Mouse (Mus musculus): ENCODE measurements around the gene Pnliprp2. TPM values are rescaled to one million over a fixed set of nuclear protein-coding genes. Genes with fewer than 3 reads are reported as not detected.

Pnliprp2 gene
- polyA plus RNA-seq, 1 experiment from 2014 or later: not detected

- Histone ChIP-seq H3K4me2 (no peak overlapping the region), H3K4me3 (no peak overlapping the region), H3K36me3 (replicated peaks) (no peaks in the 10 kb centered on the region), H3K4me1 (no peaks in the 10 kb centered on the region), H3K27ac (no peak overlapping the region), H3K27me3 (replicated peaks) (no peaks in the 10 kb centered on the region), H3K9ac (no peak overlapping the region), H3K9me3 (no peaks in the 10 kb centered on the region)
- no peak for ATAC-seq (replicated peaks)
- WGBS: 73% methylated on average over 2 of the region's 2 CpGs
Observed at GRCm38 (mm10) chr19:58751504-58751903, 8.0 kb upstream of the Pnliprp2 start.

DNA sequence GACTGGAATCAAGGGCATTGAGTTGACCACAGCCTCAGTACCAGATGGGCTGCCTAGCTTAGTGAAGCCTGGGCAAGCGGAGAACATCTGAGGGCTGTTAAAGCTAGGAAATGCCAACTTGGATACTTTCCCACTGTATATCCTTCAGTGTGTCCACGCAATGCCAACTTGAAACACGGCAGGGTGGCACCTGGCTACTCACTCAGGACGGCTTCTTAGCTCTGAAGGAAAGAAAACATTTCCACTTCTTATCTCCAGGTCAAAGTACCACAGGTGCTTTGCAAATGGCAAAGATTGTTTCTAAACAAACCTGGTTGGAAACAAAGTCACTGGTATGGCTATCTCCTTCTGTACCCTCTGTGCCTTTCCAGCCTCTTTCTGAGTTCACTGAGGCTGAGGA is 648 bp upstream of the Pnliprp2 start:
- H3K4me2 ChIP-seq: no peak overlapping the region
- H3K9ac ChIP-seq: no peak overlapping the region
- no peak overlapping the region for H3K4me3 ChIP-seq
- WGBS: 94% methylated on average over 4 of the region's 4 CpGs
- H3K4me1 ChIP-seq: no peaks in the 10 kb centered on the region
- H3K27ac ChIP-seq: no peak overlapping the region
- H3K36me3 ChIP-seq (replicated peaks): no peaks in the 10 kb centered on the region
- no peaks in the 10 kb centered on the region for H3K9me3 ChIP-seq
- ATAC-seq (replicated peaks): no peak
- no peaks in the 10 kb centered on the region; the same call in 1 of the 2 replicates for H3K27me3 ChIP-seq (replicated peaks)

DNA sequence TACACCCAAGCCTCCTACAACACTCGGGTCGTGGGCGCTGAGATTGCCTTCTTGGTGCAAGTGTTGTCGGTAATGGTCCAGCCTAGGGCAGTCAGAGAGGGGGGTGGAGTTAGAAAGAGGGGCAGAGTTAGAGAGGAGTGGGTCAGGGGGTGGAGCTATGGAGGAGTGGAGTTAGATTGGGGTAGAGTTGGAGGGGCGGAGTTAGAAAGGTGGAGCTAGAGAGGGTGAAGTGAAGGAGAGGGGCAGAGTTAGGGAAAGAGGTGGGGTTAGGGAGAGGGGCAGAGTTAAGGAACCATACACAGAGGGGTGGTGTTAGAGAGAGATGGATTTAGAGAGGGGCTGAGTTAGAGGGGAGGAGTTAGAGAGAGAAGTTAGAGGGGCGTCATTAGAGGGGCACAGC is 2.8 kb downstream of the Pnliprp2 start:
- Histone ChIP-seq H3K4me3 (no peak overlapping the region), H3K4me2 (no peak overlapping the region), H3K27me3 (replicated peaks) (no peaks in the 10 kb centered on the region; the same call in 1 of the 2 replicates), H3K9me3 (no peaks in the 10 kb centered on the region), H3K27ac (no peak overlapping the region), H3K4me1 (no peaks in the 10 kb centered on the region), H3K36me3 (replicated peaks) (no peaks in the 10 kb centered on the region), H3K9ac (no peak overlapping the region)
- 28% methylated on average over 6 of the region's 6 CpGs for WGBS
- 0 out of 2 replicates have a peak, but pooled peaks have one; percentile 30 for ATAC-seq (replicated peaks)

GRCm38 (mm10) chr19:58762848-58763541 is 3.5 kb downstream of the Pnliprp2 start:
- no peaks in the 10 kb centered on the region for H3K36me3 ChIP-seq (replicated peaks)
- H3K9me3 ChIP-seq: no peaks in the 10 kb centered on the region
- H3K4me1 ChIP-seq: no peaks in the 10 kb centered on the region
- H3K4me2 ChIP-seq: no peak overlapping the region; the same call in 1 of the 2 replicates
- no peak overlapping the region for H3K27ac ChIP-seq
- 17% methylated on average over 12 of the region's 12 CpGs for WGBS
- no peaks in the 10 kb centered on the region; the same call in 1 of the 2 replicates for H3K27me3 ChIP-seq (replicated peaks)
- peak; percentile 74 for ATAC-seq (replicated peaks)
- no peak overlapping the region for H3K4me3 ChIP-seq
- H3K9ac ChIP-seq: no peak overlapping the region

DNA sequence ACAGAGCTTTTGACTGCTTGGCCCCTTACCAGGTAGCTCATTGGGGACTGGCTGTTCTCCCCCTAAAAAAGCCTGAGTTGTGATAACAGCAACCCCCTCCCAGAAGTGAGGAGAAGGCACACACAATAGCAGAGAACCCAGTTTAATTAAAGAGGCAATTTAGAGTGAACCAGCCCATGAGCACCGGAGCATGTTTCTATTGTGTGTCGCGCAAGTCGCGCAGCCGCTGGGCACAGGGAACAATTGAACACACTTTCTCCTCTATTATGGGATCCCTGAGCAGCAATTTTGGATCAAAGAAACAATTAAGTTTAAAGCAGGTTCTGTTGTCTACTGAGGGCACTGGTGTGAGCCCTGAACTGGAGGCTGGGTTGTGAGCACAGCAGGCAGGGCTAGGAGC is 7.8 kb downstream of the Pnliprp2 start:
- no peaks in the 10 kb centered on the region; the same call in 1 of the 2 replicates for H3K27me3 ChIP-seq (replicated peaks)
- H3K9ac ChIP-seq: no peak overlapping the region
- H3K36me3 ChIP-seq (replicated peaks): no peaks in the 10 kb centered on the region
- WGBS: 22% methylated on average over 6 of the region's 6 CpGs
- H3K9me3 ChIP-seq: no peaks in the 10 kb centered on the region
- H3K4me1 ChIP-seq: no peaks in the 10 kb centered on the region
- H3K4me2 ChIP-seq: no peak overlapping the region
- no peak overlapping the region for H3K4me3 ChIP-seq
- H3K27ac ChIP-seq: no peak overlapping the region
- no peak for ATAC-seq (replicated peaks)

- no peaks in the 10 kb centered on the region for H3K9me3 ChIP-seq
- no peaks in the 10 kb centered on the region for H3K27me3 ChIP-seq (replicated peaks)
- WGBS: 81% methylated on average over 5 of the region's 5 CpGs
- no peak overlapping the region for H3K4me3 ChIP-seq
- no peaks in the 10 kb centered on the region for H3K36me3 ChIP-seq (replicated peaks)
- no peak for ATAC-seq (replicated peaks)
- no peaks in the 10 kb centered on the region; the same call in 1 of the 2 replicates for H3K4me1 ChIP-seq
- H3K27ac ChIP-seq: no peak overlapping the region
- H3K4me2 ChIP-seq: no peak overlapping the region
- no peak overlapping the region for H3K9ac ChIP-seq
Observed at GRCm38 (mm10) chr19:58776461-58776860, 16.9 kb downstream of the Pnliprp2 start.

DNA sequence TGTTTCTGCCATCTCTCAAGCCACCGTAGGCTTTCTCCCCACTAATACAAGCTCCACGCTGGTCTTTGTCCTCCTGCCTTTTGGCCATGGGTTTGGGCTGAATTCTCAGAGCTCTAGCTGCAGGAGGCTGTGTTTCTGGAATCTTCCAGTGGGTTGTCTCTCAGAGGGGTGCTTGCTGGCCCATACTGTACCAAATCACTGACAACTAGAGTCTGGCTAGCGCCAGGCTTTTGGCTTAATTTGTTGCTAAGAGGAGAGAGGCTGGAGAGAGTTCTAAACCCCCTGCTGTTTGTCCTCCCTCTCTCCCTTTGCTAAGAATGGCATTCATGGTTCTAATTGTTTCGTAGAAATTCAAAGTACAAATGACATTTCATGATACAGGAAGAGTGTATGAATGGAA is 22.0 kb downstream of the Pnliprp2 start:
- no peak for ATAC-seq (replicated peaks)
- Histone ChIP-seq H3K27me3 (replicated peaks) (no peaks in the 10 kb centered on the region), H3K4me2 (no peak overlapping the region), H3K4me1 (peaks cover 11% of the 10 kb centered on the region), H3K4me3 (no peak overlapping the region), H3K27ac (peak overlapping the region; percentile 17; the same call in 1 of the 2 replicates), H3K9me3 (no peaks in the 10 kb centered on the region), H3K36me3 (replicated peaks) (no peaks in the 10 kb centered on the region), H3K9ac (no peak overlapping the region)
- 24% methylated on average over 4 of the region's 4 CpGs for whole genome bisulfite sequencing

DNA sequence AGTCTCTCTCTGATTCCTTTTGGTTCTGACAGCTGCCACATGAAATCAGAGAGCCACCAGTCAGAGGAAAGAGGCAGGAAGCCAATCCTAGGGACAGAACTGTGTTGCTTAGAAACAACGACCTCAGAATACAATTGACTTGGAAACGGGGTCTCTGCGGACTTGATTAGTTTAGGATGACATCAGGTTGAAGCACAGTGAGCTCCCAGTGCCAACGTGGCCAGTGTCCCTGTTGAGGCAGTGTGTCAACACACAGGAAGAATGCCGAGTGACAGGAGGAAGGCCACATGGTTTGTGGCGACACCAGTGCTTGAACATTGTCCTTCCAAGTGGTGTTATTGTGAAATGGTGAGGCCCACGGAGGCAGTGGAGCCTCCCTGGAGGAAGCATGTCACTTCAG is 24.4 kb downstream of the Pnliprp2 start:
- Histone ChIP-seq H3K27me3 (replicated peaks) (no peaks in the 10 kb centered on the region), H3K4me1 (peaks cover 11% of the 10 kb centered on the region), H3K9me3 (no peaks in the 10 kb centered on the region), H3K36me3 (replicated peaks) (no peaks in the 10 kb centered on the region), H3K4me3 (no peak overlapping the region), H3K9ac (no peak overlapping the region), H3K27ac (peak overlapping the region; percentile 60; the same call in 1 of the 2 replicates), H3K4me2 (no peak overlapping the region)
- ATAC-seq (replicated peaks): peak; percentile 74
- WGBS: 27% methylated on average over 7 of the region's 7 CpGs

DNA sequence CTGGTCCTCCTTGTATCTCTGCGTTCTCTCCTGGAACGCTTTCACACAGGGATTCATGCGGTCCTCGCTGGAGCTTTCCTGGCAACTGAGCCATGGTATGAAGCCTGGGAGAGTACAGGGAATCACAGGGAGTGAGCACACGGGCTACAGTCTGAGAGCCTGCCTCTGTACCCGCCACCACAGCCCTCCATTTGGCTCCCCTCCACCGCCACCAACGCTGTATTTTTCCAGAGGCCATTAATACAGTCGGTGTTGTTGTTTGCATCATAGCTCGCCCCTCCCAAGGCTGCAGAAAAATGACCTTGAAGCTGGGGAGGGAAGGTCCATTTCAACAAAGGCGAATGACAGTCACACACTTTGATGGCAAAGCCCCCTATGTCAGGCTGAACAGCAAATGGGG is 29.7 kb downstream of the Pnliprp2 start:
- ATAC-seq (replicated peaks): no peak; the same call in 1 of the 2 replicates
- WGBS: 69% methylated on average over 11 of the region's 11 CpGs

DNA sequence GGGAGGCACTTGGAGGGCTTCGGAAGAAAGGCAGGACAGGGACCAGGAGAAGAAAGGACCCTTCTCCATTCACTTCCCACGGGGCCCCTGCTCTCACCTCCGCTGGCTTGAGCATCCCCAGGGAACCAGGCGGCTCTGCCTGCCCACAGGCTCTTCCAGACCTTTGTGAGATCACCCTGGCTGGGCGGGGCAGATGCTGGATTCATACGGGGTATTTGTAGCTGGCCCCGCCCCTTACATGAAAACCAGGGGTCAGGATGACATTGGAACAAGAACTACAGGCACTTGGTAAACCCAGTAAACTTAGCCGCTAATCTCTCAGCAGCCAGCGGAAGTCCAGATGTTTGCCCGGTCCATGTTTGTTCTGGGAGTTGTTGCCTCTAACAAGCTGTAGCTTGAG is 34.8 kb downstream of the Pnliprp2 start, which contains the start of gene 1700019N19Rik:
TSS of gene 1700019N19Rik (minus strand) at position 178 of the 400 bp plus-strand sequence.
- peak within 1 kb of the TSS; percentile 32; the same call in 1 of the 2 replicates for H3K27ac ChIP-seq
- ATAC-seq (replicated peaks): no peak
- 42% methylated on average over 10 of the region's 10 CpGs for WGBS

More for the DNA sequence above, 29.7 kb downstream of the Pnliprp2 start:
- no peaks in the 10 kb centered on the region for H3K9me3 ChIP-seq
- no peaks in the 10 kb centered on the region for H3K27me3 ChIP-seq (replicated peaks)
- H3K4me1 ChIP-seq: no peaks in the 10 kb centered on the region; the same call in 1 of the 2 replicates
- H3K27ac ChIP-seq: peak overlapping the region; percentile 10
- no peak overlapping the region for H3K9ac ChIP-seq
- H3K4me3 ChIP-seq: no peak overlapping the region
- H3K36me3 ChIP-seq (replicated peaks): no peaks in the 10 kb centered on the region
- no peak overlapping the region for H3K4me2 ChIP-seq

GRCm38 (mm10) chr19:58795114-58795669 is 35.7 kb downstream of the Pnliprp2 start:
- Histone ChIP-seq H3K4me1 (peaks cover 6% of the 10 kb centered on the region; the same call in 1 of the 2 replicates), H3K9me3 (no peaks in the 10 kb centered on the region), H3K27ac (peak overlapping the region; percentile 32; the same call in 1 of the 2 replicates), H3K27me3 (replicated peaks) (no peaks in the 10 kb centered on the region), H3K9ac (no peak overlapping the region), H3K36me3 (replicated peaks) (peaks cover 15% of the 10 kb centered on the region), H3K4me3 (no peak overlapping the region), H3K4me2 (no peak overlapping the region)
- WGBS: 67% methylated on average over 12 of the region's 12 CpGs
- peak; percentile 90 for ATAC-seq (replicated peaks)

More for the DNA sequence above, 34.8 kb downstream of the Pnliprp2 start, which contains the start of gene 1700019N19Rik:
- Histone ChIP-seq H3K9ac (no peak within 1 kb of the TSS), H3K27me3 (replicated peaks) (no peaks in the 10 kb centered on the region), H3K36me3 (replicated peaks) (peaks cover 6% of the 10 kb centered on the region), H3K4me1 (peaks cover 6% of the 10 kb centered on the region; the same call in 1 of the 2 replicates), H3K4me2 (no peak within 1 kb of the TSS), H3K4me3 (no peak within 1 kb of the TSS), H3K9me3 (no peaks in the 10 kb centered on the region)

DNA sequence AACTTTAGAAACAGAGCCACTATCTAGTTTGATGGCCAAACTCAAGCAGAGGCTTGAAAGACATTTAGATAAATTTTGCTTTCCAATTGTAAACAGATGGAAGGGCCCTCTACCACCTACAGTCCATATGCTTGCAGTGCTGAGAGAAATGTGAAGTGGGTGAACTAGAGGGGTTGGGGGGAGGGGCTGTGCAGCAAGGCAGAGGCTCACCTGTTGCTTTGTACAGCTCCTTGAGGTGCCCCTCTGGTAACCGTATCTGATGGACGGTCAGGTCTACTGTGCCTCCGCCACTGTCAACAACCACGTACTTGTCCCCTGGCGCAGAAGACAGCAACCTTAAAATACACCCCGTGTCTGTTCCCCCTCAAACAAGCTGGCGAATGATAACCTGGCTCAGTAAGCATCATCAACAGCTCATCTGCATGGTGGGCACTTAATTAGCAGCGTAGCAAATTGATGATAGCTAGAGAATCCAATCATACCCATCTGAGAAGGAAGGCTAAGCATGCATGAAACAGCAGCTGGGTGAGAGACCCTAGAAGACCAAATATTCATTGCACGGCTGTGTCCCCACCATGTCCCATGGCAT is 45.8 kb downstream of the Pnliprp2 start:
- Histone ChIP-seq H3K4me1 (peaks cover 7% of the 10 kb centered on the region; the same call in 1 of the 2 replicates), H3K4me2 (no peak overlapping the region), H3K27ac (no peak overlapping the region), H3K27me3 (replicated peaks) (no peaks in the 10 kb centered on the region), H3K9me3 (no peaks in the 10 kb centered on the region), H3K9ac (no peak overlapping the region), H3K36me3 (replicated peaks) (peaks cover 8% of the 10 kb centered on the region; the same call in 1 of the 2 replicates), H3K4me3 (no peak overlapping the region)
- ATAC-seq (replicated peaks): no peak
- WGBS: 88% methylated on average over 9 of the region's 9 CpGs

Measured in midbrain, embryonic 15.5 days (tissue).